Mouse (Mus musculus): ENCODE results near the gene Hfe2. TPM values are rescaled to one million over a fixed set of nuclear protein-coding genes. Genes with fewer than 3 reads are reported as not detected.
A peak's percentile ranks its signal among the peaks of the same experiment; 100 is the strongest.

Gene Hfe2
- polyA plus RNA-seq, 1 experiment from 2014 or later = 0.20 TPM

DNA sequence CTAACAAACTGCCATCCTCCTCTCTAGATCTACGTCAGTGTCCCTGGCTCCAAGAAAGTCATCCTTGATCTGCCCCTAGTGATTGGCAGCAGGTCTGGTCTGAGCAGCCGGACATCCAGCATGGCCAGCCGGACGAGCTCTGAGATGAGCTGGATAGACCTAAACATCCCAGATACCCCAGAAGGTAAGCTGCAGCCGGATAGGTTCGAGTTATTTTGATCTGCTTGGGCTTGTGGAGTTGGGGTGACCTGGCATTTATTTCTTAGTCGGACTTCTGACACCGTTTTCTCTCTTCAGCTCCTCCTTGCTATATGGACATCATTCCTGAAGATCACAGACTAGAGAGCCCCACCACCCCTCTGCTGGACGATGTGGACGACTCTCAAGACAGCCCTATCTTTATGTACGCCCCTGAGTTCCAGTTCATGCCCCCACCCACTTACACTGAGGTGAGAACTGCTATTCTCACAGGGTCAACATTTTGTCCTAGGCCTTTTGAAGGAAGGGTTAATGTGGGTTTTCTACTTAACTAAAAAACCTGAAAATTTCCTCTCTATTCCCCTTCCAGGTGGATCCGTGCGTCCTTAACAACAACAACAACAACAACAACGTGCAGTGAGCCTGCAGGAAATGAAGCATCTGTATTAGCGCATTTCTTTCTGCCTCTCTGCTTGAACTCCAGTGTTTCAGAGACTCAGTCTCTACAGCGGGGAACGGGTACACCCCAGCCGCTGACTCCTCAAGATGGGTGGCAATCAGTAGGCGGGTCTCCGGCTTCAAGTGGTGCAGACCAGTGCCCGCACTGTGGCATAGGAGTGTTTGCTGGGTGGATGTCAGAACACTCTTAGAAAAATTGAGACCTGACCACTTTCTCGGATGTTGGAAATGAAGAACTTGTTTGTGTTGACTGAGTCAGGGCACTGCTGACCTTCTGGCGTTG is 35.2 kb downstream of the Hfe2 start:
- H3K9ac ChIP-seq (replicated peaks; ENCODE audit: low read depth, low read length) = peak overlapping the region; percentile 92; the same call in 1 of the 2 replicates
- peak overlapping the region; percentile 66 for H3K4me3 ChIP-seq (ENCODE audit: low read depth, low read length)
- H3K4me2 ChIP-seq (replicated peaks; ENCODE audit: low read depth, low read length) = peak overlapping the region; percentile 56
- ATAC-seq (ENCODE audit: insufficient number of reproducible peaks, insufficient read depth, low FRiP score, low read depth) = no peak
- H3K27ac ChIP-seq (ENCODE audit: low read length) = peak overlapping the region; percentile 3; the same call in 1 of the 2 replicates
- no peaks in the 10 kb centered on the region for H3K9me3 ChIP-seq (ENCODE audit: control insufficient read depth, low read depth, low read length)
- H3K4me1 ChIP-seq (ENCODE audit: control insufficient read depth, insufficient read depth, low read length) = peaks cover 54% of the 10 kb centered on the region
- peaks cover 23% of the 10 kb centered on the region for H3K36me3 ChIP-seq (ENCODE audit: control insufficient read depth, insufficient read depth, low read length)
- 74% methylated on average over 23 of the region's 23 CpGs for WGBS
- no peaks in the 10 kb centered on the region for H3K27me3 ChIP-seq (ENCODE audit: control insufficient read depth, insufficient read depth, low read length)

DNA sequence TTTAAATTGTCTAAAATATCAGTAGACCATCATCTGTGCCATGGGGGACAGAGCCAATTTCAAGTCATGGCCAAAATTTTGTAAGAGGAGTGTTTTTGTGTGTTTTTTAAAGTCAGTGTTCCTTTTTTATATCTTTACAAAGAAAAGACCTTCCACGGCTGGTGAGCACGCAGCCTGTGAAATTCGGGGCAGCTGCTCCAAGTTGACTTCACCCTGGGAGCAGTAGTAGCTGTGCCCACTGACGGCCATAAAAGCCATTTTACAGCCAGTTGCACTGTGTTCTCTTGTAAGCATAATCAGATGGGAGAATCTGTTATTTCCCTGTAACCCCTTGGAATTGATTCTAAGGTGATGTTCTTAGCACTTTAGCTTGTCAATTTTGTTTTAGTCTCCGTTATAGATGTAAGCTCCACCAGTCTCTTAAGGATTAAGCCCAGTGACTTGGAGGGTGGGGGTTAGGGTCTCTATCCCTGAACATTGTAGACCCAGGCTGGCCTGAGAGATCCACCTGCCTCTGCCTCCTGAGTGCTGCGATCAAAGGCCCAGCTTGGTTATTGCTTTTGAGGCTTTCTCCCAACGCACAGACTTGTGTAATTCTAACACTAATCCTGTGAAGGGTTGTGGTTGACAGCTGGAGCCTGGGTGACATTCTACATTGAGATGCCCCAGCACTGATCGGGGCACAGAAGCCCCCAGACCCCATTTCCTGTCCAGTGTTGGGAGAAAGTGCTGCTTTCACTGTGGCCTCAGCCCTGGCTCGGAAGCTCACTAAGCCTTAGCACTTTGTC is 36.1 kb downstream of the Hfe2 start:
- Histone ChIP-seq H3K4me1 (ENCODE audit: control insufficient read depth, insufficient read depth, low read length) (peaks cover 47% of the 10 kb centered on the region), H3K36me3 (ENCODE audit: control insufficient read depth, insufficient read depth, low read length) (peaks cover 23% of the 10 kb centered on the region), H3K9ac (replicated peaks; ENCODE audit: low read depth, low read length) (no peak overlapping the region; the same call in 1 of the 2 replicates), H3K27me3 (ENCODE audit: control insufficient read depth, insufficient read depth, low read length) (no peaks in the 10 kb centered on the region), H3K4me3 (ENCODE audit: low read depth, low read length) (peak overlapping the region; percentile 66), H3K9me3 (ENCODE audit: control insufficient read depth, low read depth, low read length) (no peaks in the 10 kb centered on the region), H3K4me2 (replicated peaks; ENCODE audit: low read depth, low read length) (peak overlapping the region; percentile 56), H3K27ac (ENCODE audit: low read length) (peak overlapping the region; percentile 16; the same call in 1 of the 2 replicates)
- no peak for ATAC-seq (ENCODE audit: insufficient number of reproducible peaks, insufficient read depth, low FRiP score, low read depth)
- WGBS = 77% methylated on average over 9 of the region's 9 CpGs

DNA sequence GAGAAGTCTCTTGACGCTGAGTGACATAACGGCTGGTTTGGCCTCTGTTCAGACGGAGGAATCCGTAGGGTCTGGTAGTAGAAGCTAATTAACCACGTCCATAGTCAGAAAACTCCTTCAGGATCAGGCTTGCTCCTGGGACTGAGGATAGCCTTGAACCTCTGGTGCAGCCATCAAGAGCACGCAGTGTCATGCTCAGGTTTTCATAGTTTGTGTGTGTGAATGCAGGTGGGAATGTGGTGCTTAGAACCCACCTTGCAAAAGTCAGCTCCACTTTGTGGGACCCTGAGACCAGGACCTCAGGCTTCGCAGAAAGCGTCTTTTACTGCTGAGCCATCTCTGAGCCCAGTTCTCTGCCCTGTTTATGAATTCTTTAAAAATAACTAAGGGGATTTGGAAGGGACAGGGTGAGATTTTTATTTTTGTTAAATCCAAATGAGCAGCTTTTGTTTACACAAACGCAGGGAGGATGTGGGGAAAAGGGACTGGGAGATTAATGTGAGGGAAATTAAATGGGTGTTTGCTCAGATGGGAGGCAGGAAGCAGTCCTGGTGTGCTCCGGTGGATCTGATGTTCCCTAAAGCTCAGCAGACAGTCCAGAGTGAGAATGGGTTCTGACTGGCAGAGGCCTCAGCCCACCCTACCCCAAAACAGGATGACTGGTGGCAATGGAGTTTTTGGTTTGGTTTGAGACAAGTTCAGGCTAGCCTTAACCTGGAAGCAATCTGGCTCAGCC is 37.1 kb downstream of the Hfe2 start:
- Histone ChIP-seq H3K4me2 (replicated peaks; ENCODE audit: low read depth, low read length) (peak overlapping the region; percentile 56), H3K27ac (ENCODE audit: low read length) (peak overlapping the region; percentile 68), H3K36me3 (ENCODE audit: control insufficient read depth, insufficient read depth, low read length) (peaks cover 23% of the 10 kb centered on the region), H3K4me3 (ENCODE audit: low read depth, low read length) (no peak overlapping the region), H3K9me3 (ENCODE audit: control insufficient read depth, low read depth, low read length) (no peaks in the 10 kb centered on the region), H3K4me1 (ENCODE audit: control insufficient read depth, insufficient read depth, low read length) (peaks cover 40% of the 10 kb centered on the region), H3K9ac (replicated peaks; ENCODE audit: low read depth, low read length) (no peak overlapping the region), H3K27me3 (ENCODE audit: control insufficient read depth, insufficient read depth, low read length) (no peaks in the 10 kb centered on the region)
- 36% methylated on average over 10 of the region's 10 CpGs for WGBS
- ATAC-seq (ENCODE audit: insufficient number of reproducible peaks, insufficient read depth, low FRiP score, low read depth) = no peak

- Histone ChIP-seq H3K4me1 (ENCODE audit: control insufficient read depth, insufficient read depth, low read length) (peaks cover 40% of the 10 kb centered on the region), H3K9me3 (ENCODE audit: control insufficient read depth, low read depth, low read length) (no peaks in the 10 kb centered on the region), H3K36me3 (ENCODE audit: control insufficient read depth, insufficient read depth, low read length) (peaks cover 23% of the 10 kb centered on the region), H3K4me2 (replicated peaks; ENCODE audit: low read depth, low read length) (no peak overlapping the region), H3K27ac (ENCODE audit: low read length) (no peak overlapping the region), H3K4me3 (ENCODE audit: low read depth, low read length) (no peak overlapping the region), H3K27me3 (ENCODE audit: control insufficient read depth, insufficient read depth, low read length) (no peaks in the 10 kb centered on the region), H3K9ac (replicated peaks; ENCODE audit: low read depth, low read length) (no peak overlapping the region)
- no peak for ATAC-seq (ENCODE audit: insufficient number of reproducible peaks, insufficient read depth, low FRiP score, low read depth)
- WGBS = 92% methylated on average over 8 of the region's 8 CpGs
These were observed 38.3 kb downstream of the Hfe2 start for GRCm38 (mm10) chr3:96563267-96563666.

GRCm38 (mm10) chr3:96563911-96564632 is 39.1 kb downstream of the Hfe2 start:
- peak; percentile 57; the same call in 1 of the 2 replicates for ATAC-seq (ENCODE audit: insufficient number of reproducible peaks, insufficient read depth, low FRiP score, low read depth)
- no peak overlapping the region for H3K4me3 ChIP-seq (ENCODE audit: low read depth, low read length)
- peaks cover 40% of the 10 kb centered on the region for H3K4me1 ChIP-seq (ENCODE audit: control insufficient read depth, insufficient read depth, low read length)
- H3K9me3 ChIP-seq (ENCODE audit: control insufficient read depth, low read depth, low read length) = no peaks in the 10 kb centered on the region
- no peak overlapping the region for H3K9ac ChIP-seq (replicated peaks; ENCODE audit: low read depth, low read length)
- peak overlapping the region; percentile 72 for H3K27ac ChIP-seq (ENCODE audit: low read length)
- 47% methylated on average over 10 of the region's 10 CpGs for WGBS
- peaks cover 23% of the 10 kb centered on the region for H3K36me3 ChIP-seq (ENCODE audit: control insufficient read depth, insufficient read depth, low read length)
- H3K4me2 ChIP-seq (replicated peaks; ENCODE audit: low read depth, low read length) = no peak overlapping the region
- H3K27me3 ChIP-seq (ENCODE audit: control insufficient read depth, insufficient read depth, low read length) = no peaks in the 10 kb centered on the region

DNA sequence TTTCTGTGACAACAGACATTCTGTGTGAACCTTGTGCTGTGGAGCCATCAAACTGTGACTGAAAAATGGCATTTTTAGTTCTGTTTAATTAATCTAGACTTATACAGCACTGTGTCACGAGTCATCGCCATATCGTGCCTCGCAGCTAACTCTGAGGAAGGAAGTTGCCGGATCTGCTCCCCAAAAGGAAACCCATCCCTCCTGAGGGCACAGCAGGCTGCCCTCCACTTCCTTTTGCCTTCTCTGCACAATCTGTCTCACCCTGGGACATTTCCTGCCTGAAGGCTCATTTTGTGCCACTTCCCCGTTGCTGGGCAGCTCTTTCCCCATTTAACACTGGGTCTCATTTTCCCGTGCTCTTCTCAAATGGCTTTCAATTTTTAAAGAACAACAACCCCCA is 39.7 kb downstream of the Hfe2 start:
- Histone ChIP-seq H3K36me3 (ENCODE audit: control insufficient read depth, insufficient read depth, low read length) (peaks cover 18% of the 10 kb centered on the region), H3K9ac (replicated peaks; ENCODE audit: low read depth, low read length) (no peak overlapping the region), H3K27ac (ENCODE audit: low read length) (peak overlapping the region; percentile 72), H3K27me3 (ENCODE audit: control insufficient read depth, insufficient read depth, low read length) (no peaks in the 10 kb centered on the region), H3K4me1 (ENCODE audit: control insufficient read depth, insufficient read depth, low read length) (peaks cover 37% of the 10 kb centered on the region), H3K4me2 (replicated peaks; ENCODE audit: low read depth, low read length) (no peak overlapping the region), H3K9me3 (ENCODE audit: control insufficient read depth, low read depth, low read length) (no peaks in the 10 kb centered on the region), H3K4me3 (ENCODE audit: low read depth, low read length) (no peak overlapping the region)
- ATAC-seq (ENCODE audit: insufficient number of reproducible peaks, insufficient read depth, low FRiP score, low read depth) = 0 out of 2 replicates have a peak, but pooled peaks have one; percentile 4
- 47% methylated on average over 7 of the region's 7 CpGs for WGBS

- 87% methylated on average over 2 of the region's 3 CpGs for WGBS
- H3K27me3 ChIP-seq (ENCODE audit: control insufficient read depth, insufficient read depth, low read length) = no peaks in the 10 kb centered on the region
- no peak overlapping the region for H3K4me3 ChIP-seq (ENCODE audit: low read depth, low read length)
- no peak for ATAC-seq (ENCODE audit: insufficient number of reproducible peaks, insufficient read depth, low FRiP score, low read depth)
- peak overlapping the region; percentile 72; the same call in 1 of the 2 replicates for H3K27ac ChIP-seq (ENCODE audit: low read length)
- no peak overlapping the region for H3K9ac ChIP-seq (replicated peaks; ENCODE audit: low read depth, low read length)
- H3K9me3 ChIP-seq (ENCODE audit: control insufficient read depth, low read depth, low read length) = no peaks in the 10 kb centered on the region
- peaks cover 33% of the 10 kb centered on the region for H3K4me1 ChIP-seq (ENCODE audit: control insufficient read depth, insufficient read depth, low read length)
- H3K4me2 ChIP-seq (replicated peaks; ENCODE audit: low read depth, low read length) = no peak overlapping the region
- peaks cover 13% of the 10 kb centered on the region for H3K36me3 ChIP-seq (ENCODE audit: control insufficient read depth, insufficient read depth, low read length)
These were observed 40.1 kb downstream of the Hfe2 start for GRCm38 (mm10) chr3:96565105-96565504.

Measured in stomach, embryonic 14.5 days (tissue).